ENCODE assay signal across 11 mouse cellular contexts in the genomic region with DNA sequence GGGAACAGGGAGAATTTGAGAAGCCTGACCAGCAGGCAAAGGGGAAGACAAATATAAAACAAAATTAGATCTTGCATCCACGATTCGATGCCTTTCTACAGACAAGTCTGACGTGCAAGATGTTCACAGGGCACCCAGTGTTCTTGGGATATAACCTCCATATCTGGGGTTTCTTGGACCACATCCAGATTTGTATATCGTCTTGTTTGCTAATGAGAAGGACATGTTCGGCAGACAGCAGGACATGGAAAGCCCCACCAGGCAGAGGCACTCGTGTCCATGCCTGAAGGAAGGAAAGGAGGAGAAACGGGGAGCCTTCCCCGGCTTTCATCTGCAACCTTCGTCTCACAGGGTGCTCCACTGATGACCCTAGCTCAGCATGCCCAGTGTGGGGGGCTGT. TPM values are rescaled to one million over a fixed set of nuclear protein-coding genes. Genes with fewer than 3 reads are reported as not detected.
DNase-seq lines count a peak whose midpoint lies in the region; ATAC-seq and TF ChIP-seq lines count a peak whose summit lies in the region.
"Had no signal": no experiment of that assay in that cellular context is flagged by ENCODE, and none has a peak within 500 bp of the region (broad histone marks: within the 10 kb centered on the region; RNA-seq: fewer than 3 reads in every experiment).

No protein-coding gene starts in this region.

- peak overlapping the region; percentile 86 for H3K4me2 ChIP-seq in kidney, embryonic 15.5 days
- H3K4me2 ChIP-seq in embryonic facial prominence, embryonic 12.5 days (replicated peaks), result peak overlapping the region; percentile 65
- peak overlapping the region; percentile 63 for H3K4me2 ChIP-seq in limb, embryonic 11.5 days (ENCODE audit: low read depth, severe bottlenecking)
- H3K4me2 ChIP-seq: liver, embryonic 13.5 days had no signal

- no peak for DNase-seq in kidney, postnatal 10 days
- peak; percentile 56 for DNase-seq in NIH3T3 (ENCODE audit: low read depth)
- no peak for DNase-seq in limb, embryonic 11.5 days (ENCODE audit: low spot score)
- no peak for DNase-seq in cerebellum, postnatal 14 days
- no peak for DNase-seq in cerebellum, adult 18-20 months
- DNase-seq in left cerebral cortex, adult 2 months (ENCODE audit: extremely low spot score in 1 of 2, low spot score in 2 of 2), result no peak
- DNase-seq: liver, embryonic 13.5 days; spleen, adult 18-20 months had no signal

- 19% methylated on average over 9 of the region's 9 CpGs for WGBS in kidney, embryonic 15.5 days
- WGBS in embryonic facial prominence, embryonic 12.5 days, result 26% methylated on average over 9 of the region's 9 CpGs
- WGBS in limb, embryonic 11.5 days, result 25% methylated on average over 9 of the region's 9 CpGs

- H3K4me3 ChIP-seq in kidney, embryonic 15.5 days (replicated peaks), result peak overlapping the region; percentile 60
- peak overlapping the region; percentile 65 for H3K4me3 ChIP-seq in embryonic facial prominence, embryonic 12.5 days
- H3K4me3 ChIP-seq in limb, embryonic 11.5 days (ENCODE audit: low read depth, low read length), result peak overlapping the region; percentile 77
- H3K4me3 ChIP-seq in left cerebral cortex, adult 2 months, result no peak overlapping the region
- H3K4me3 ChIP-seq: erythroblast, embryonic 14.5 days; liver, embryonic 13.5 days had no signal

- intact Hi-C loops in left cerebral cortex, adult 2 months (cut with DNase I), result no loop called here

- no peak for TF ChIP-seq CTCF in left cerebral cortex, adult 2 months (IDR thresholded peaks at IDR 0.05)

- H3K4me1 ChIP-seq in kidney, embryonic 15.5 days, result peaks cover 50% of the 10 kb centered on the region
- peaks cover 46% of the 10 kb centered on the region for H3K4me1 ChIP-seq in embryonic facial prominence, embryonic 12.5 days
- H3K4me1 ChIP-seq in limb, embryonic 11.5 days (ENCODE audit: control insufficient read depth, insufficient read depth, low read length), result peaks cover 36% of the 10 kb centered on the region
- H3K4me1 ChIP-seq: liver, embryonic 13.5 days had no signal

- no peak for ATAC-seq in kidney, embryonic 15.5 days (replicated peaks; ENCODE audit: low FRiP score)
- no peak for ATAC-seq in embryonic facial prominence, embryonic 12.5 days (ENCODE audit: insufficient number of reproducible peaks, insufficient read depth, low FRiP score, low TSS enrichment)
- ATAC-seq in limb, embryonic 11.5 days (ENCODE audit: insufficient number of reproducible peaks, low FRiP score, low TSS enrichment, low read depth), result no peak

- peak overlapping the region; percentile 26; the same call in 1 of the 2 replicates for H3K9ac ChIP-seq in kidney, embryonic 15.5 days
- H3K9ac ChIP-seq in embryonic facial prominence, embryonic 12.5 days, result peak overlapping the region; percentile 79
- H3K9ac ChIP-seq in limb, embryonic 11.5 days (ENCODE audit: low read length), result peak overlapping the region; percentile 59
- H3K9ac ChIP-seq: liver, embryonic 13.5 days had no signal

- H3K27ac ChIP-seq in kidney, embryonic 15.5 days, result peak overlapping the region; percentile 84
- H3K27ac ChIP-seq in embryonic facial prominence, embryonic 12.5 days, result peak overlapping the region; percentile 83
- H3K27ac ChIP-seq in limb, embryonic 11.5 days (replicated peaks; ENCODE audit: low read depth, low read length), result peak overlapping the region; percentile 77
- H3K27ac ChIP-seq in left cerebral cortex, adult 2 months, result no peak overlapping the region
- H3K27ac ChIP-seq: liver, embryonic 13.5 days had no signal

- peaks cover 20% of the 10 kb centered on the region for H3K27me3 ChIP-seq in kidney, embryonic 15.5 days
- no peaks in the 10 kb centered on the region for H3K27me3 ChIP-seq in embryonic facial prominence, embryonic 12.5 days
- H3K27me3 ChIP-seq in limb, embryonic 11.5 days (ENCODE audit: control insufficient read depth, insufficient read depth, low read length), result no peaks in the 10 kb centered on the region

- no peaks in the 10 kb centered on the region; the same call in 1 of the 2 replicates for H3K9me3 ChIP-seq in kidney, embryonic 15.5 days (replicated peaks)
- 0 out of 2 replicates have a peak, but pooled peaks cover 4% of the 10 kb centered on the region for H3K9me3 ChIP-seq in embryonic facial prominence, embryonic 12.5 days
- H3K9me3 ChIP-seq in limb, embryonic 11.5 days (ENCODE audit: control insufficient read depth, low read length), result peaks cover 13% of the 10 kb centered on the region; the same call in 1 of the 2 replicates
- H3K9me3 ChIP-seq: liver, embryonic 13.5 days had no signal

- H3K36me3 ChIP-seq in kidney, embryonic 15.5 days, result peaks cover 14% of the 10 kb centered on the region
- H3K36me3 ChIP-seq in embryonic facial prominence, embryonic 12.5 days, result peaks cover 26% of the 10 kb centered on the region
- peaks cover 17% of the 10 kb centered on the region for H3K36me3 ChIP-seq in limb, embryonic 11.5 days (ENCODE audit: control insufficient read depth, insufficient read depth, low read length)
- H3K36me3 ChIP-seq: liver, embryonic 13.5 days had no signal

RNA-seq across cellular contexts. Expression of gene S1pr3, which starts 2.8 kb away (rescaled TPM):
- polyA plus RNA-seq in kidney, embryonic 15.5 days (2015; fragmentation: Nextera tagmentation; extraction: Ambion mirVana), result 50.1 and 53.7 TPM in 2 replicates
- polyA plus RNA-seq in embryonic facial prominence, embryonic 12.5 days (2016; fragmentation: Nextera tagmentation; extraction: Ambion mirVana), result 140 and 144 TPM in 2 replicates
- 126 and 129 TPM in 2 replicates for polyA plus RNA-seq in limb, embryonic 11.5 days (2014; fragmentation: Nextera tagmentation; extraction: Ambion mirVana)
- 1 to 10 TPM; 7.1 TPM for total RNA-seq in left cerebral cortex, adult 2 months (2021)

Comparison
In these comparisons a context has a peak if more than half of its experiments do, and no peak if none do; other contexts are left out.
1. H3K9ac ChIP-seq: peak in every context shown above with its lines; median percentile 79 in embryonic facial prominence, embryonic 12.5 days; 59 in limb, embryonic 11.5 days; 26 in kidney, embryonic 15.5 days.